Mouse (Mus musculus): Measurements from ENCODE around the gene Lgals3bp. TPM values are rescaled to one million over a fixed set of nuclear protein-coding genes. Genes with fewer than 3 reads are reported as not detected.
A peak's percentile ranks its signal among the peaks of the same experiment; 100 is the strongest.

Gene Lgals3bp
- total RNA-seq, 1 experiment: 1.5 TPM

DNA sequence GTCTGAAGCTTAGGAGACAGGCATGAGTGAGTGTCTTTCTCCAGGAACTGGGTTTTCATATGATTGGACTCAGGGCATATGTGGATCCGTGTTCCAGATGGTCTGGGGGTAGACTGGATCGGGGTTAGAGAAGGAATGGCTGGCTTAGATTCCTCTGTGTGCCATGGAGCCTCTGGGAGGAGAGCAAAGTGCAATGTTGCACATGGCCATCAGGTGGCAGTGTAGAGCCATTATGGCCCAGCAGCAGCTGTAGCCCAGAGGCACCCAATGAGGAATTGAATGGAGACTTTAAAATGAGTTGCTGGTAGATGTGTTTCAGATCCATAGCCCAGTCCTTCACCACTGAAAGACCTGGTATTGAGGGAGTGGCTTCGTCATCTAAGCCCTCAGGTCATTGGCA lies 44.0 kb upstream of the Lgals3bp start:
- in situ Hi-C loops (cut with MboI; ENCODE audit: low sequenced_read_pairs in 2 of 2, unreplicated experiment in 2 of 2): no loop called here
- H3K9ac ChIP-seq (ENCODE audit: insufficient read depth, low read depth, low read length, poor library complexity, severe bottlenecking): no peak overlapping the region
- no peak for TF ChIP-seq CHD2 (IDR thresholded peaks at IDR 0.05; ENCODE audit: low read depth, low read length)
- TF ChIP-seq ZC3H11A (IDR thresholded peaks at IDR 0.05; ENCODE audit: borderline replicate concordance, low read depth, low read length): peak; percentile 48; the same call in 1 of the 2 replicates
- no peaks in the 10 kb centered on the region for H3K9me3 ChIP-seq (ENCODE audit: control insufficient read depth, insufficient read depth, low read depth, low read length)
- no peak overlapping the region for H3K4me3 ChIP-seq (ENCODE audit: insufficient read depth in 1 of 2, low read depth in 1 of 2, low read length in 2 of 2, poor library complexity in 1 of 2, severe bottlenecking in 1 of 2)
- no peak overlapping the region for H3K27ac ChIP-seq (ENCODE audit: insufficient read depth, low read depth, low read length, poor library complexity, severe bottlenecking)
- peak; percentile 64 for DNase-seq (ENCODE audit: low read depth, low spot score)
- no peaks in the 10 kb centered on the region for H3K4me1 ChIP-seq (ENCODE audit: control insufficient read depth in 2 of 2, insufficient read depth in 2 of 2, low read length in 2 of 2, poor library complexity in 1 of 2)
- H3K36me3 ChIP-seq (ENCODE audit: control insufficient read depth, insufficient read depth, low read length, poor library complexity, severe bottlenecking): no peaks in the 10 kb centered on the region

DNA sequence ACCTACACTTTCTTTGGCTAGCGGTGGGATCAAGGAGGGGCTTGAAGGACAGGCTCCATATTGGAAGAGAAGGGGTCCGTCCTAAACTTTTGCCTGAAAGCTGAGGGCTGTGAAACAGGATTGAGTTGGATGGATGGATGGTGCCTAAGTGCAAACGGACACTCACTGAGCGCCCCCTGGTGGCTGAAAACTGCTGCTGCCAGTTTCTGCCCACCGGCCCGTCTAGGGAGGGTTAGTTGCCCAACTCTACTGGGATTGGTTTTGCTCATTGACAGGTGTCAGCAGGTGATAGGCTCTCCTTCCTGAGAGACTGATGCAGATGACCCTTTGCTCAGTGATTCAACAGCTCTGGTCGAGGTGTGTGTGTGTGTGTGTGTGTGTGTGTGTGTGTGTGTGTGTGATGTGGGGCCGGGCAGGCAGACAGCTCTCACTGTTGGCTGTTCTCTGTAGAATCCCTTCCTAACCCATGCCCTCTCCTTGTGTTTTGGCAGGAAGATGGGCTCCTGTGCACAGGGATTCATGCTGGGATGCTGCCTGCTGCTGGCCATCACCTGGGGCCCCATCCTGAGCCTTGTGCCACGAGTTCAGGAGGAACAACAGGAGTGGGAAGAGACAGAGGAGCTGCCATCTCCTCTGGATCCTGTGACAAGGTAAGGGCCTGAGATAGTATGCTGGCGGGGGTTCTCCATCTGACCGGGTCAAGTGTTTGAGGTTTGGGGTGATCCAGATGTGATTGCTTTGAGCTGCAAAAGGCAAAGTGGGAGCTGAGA lies 41.5 kb upstream of the Lgals3bp start:
- Histone ChIP-seq H3K9ac (ENCODE audit: insufficient read depth, low read depth, low read length, poor library complexity, severe bottlenecking) (no peak overlapping the region), H3K36me3 (ENCODE audit: control insufficient read depth, insufficient read depth, low read length, poor library complexity, severe bottlenecking) (no peaks in the 10 kb centered on the region), H3K4me1 (ENCODE audit: control insufficient read depth in 2 of 2, insufficient read depth in 2 of 2, low read length in 2 of 2, poor library complexity in 1 of 2) (peaks cover 0 to 8% of the 10 kb centered on the region in 2 experiments; a peak in 2 of 4 replicates), H3K4me3 (ENCODE audit: insufficient read depth in 1 of 2, low read depth in 1 of 2, low read length in 2 of 2, poor library complexity in 1 of 2, severe bottlenecking in 1 of 2) (no peak overlapping the region), H3K9me3 (ENCODE audit: control insufficient read depth, insufficient read depth, low read depth, low read length) (no peaks in the 10 kb centered on the region), H3K27ac (ENCODE audit: insufficient read depth, low read depth, low read length, poor library complexity, severe bottlenecking) (no peak overlapping the region)
- DNase-seq (ENCODE audit: low read depth, low spot score): no peak
- no peak for TF ChIP-seq MAFK (IDR thresholded peaks at IDR 0.05; ENCODE audit: insufficient read depth, low read depth, low read length)
- no peak for TF ChIP-seq ZC3H11A (IDR thresholded peaks at IDR 0.05; ENCODE audit: borderline replicate concordance, low read depth, low read length)
- in situ Hi-C loops (cut with MboI; ENCODE audit: low sequenced_read_pairs in 2 of 2, unreplicated experiment in 2 of 2): no loop called here

DNA sequence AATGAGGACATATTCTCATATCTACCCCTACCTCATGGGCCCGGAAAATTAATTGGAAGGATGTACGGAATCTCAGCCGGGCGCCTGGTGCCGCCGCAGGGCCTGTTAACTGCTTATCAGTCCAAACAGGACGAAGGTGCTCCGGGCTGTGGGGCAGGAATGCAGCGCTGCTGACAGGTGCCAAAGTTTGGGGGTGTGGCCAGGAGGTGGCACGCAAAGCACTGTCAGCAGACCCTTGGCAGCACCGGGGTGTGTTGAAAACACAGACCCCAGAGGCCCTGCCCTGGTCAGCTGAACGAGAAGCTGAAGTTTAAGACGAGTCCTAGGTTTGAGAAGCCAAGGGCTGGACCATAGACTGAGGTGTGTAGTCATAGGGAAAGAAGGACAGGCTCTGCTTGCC lies 40.8 kb upstream of the Lgals3bp start:
- TF ChIP-seq ZNF384 (IDR thresholded peaks at IDR 0.05; ENCODE audit: low read depth, low read length): no peak
- TF ChIP-seq CHD2 (IDR thresholded peaks at IDR 0.05; ENCODE audit: low read depth, low read length): no peak
- TF ChIP-seq HCFC1 (IDR thresholded peaks at IDR 0.05; ENCODE audit: borderline replicate concordance, insufficient read depth, low read length): no peak
- TF ChIP-seq MAFK (IDR thresholded peaks at IDR 0.05; ENCODE audit: insufficient read depth, low read depth, low read length): no peak
- no peak for TF ChIP-seq ZC3H11A (IDR thresholded peaks at IDR 0.05; ENCODE audit: borderline replicate concordance, low read depth, low read length)
- Histone ChIP-seq H3K4me1 (ENCODE audit: control insufficient read depth in 2 of 2, insufficient read depth in 2 of 2, low read length in 2 of 2, poor library complexity in 1 of 2) (peaks cover 0 to 9% of the 10 kb centered on the region in 2 experiments; a peak in 2 of 4 replicates), H3K9me3 (ENCODE audit: control insufficient read depth, insufficient read depth, low read depth, low read length) (no peaks in the 10 kb centered on the region), H3K9ac (ENCODE audit: insufficient read depth, low read depth, low read length, poor library complexity, severe bottlenecking) (no peak overlapping the region), H3K27ac (ENCODE audit: insufficient read depth, low read depth, low read length, poor library complexity, severe bottlenecking) (no peak overlapping the region), H3K36me3 (ENCODE audit: control insufficient read depth, insufficient read depth, low read length, poor library complexity, severe bottlenecking) (no peaks in the 10 kb centered on the region), H3K4me3 (ENCODE audit: insufficient read depth in 1 of 2, low read depth in 1 of 2, low read length in 2 of 2, poor library complexity in 1 of 2, severe bottlenecking in 1 of 2) (no peak overlapping the region)
- in situ Hi-C loops (cut with MboI; ENCODE audit: low sequenced_read_pairs in 2 of 2, unreplicated experiment in 2 of 2): no loop called here
- no peak for DNase-seq (ENCODE audit: low read depth, low spot score)

DNA sequence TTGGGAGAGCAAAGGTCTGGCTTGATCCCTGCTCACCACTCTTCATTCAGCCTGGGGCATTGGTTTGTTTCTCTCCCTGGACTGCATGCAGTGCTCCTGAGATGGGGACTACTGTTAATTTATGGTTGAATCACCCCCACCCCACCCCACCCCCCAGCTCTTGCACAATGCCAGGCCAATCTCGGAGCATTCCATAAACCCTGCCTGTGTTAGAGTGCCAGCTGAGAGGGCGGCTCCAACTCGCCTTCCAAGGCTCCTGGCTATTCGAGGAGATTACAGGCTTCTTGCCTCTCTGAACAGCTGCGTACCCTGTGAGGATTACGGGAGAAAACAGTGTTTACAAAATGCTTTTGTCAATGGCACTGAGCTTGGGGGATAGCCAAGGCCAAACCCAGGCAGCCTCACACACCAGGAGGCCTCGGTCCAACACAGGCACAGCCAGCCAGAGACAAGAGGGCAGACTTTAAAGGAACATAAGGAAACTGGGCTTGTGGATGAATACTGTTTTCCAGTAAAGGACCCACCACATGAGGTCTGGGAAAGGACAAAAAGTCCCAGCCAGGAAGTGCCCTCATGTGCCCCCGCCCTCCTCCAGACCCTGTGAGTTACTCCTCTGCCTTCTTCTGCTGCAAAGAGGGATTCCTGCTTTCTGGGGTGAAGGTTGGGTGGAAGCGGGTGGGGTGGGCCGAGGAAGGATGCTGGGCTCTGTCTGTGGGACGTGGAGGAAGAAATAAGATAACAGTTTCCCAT lies 36.9 kb upstream of the Lgals3bp start:
- no peaks in the 10 kb centered on the region for H3K9me3 ChIP-seq (ENCODE audit: control insufficient read depth, insufficient read depth, low read depth, low read length)
- peaks cover 0 to 11% of the 10 kb centered on the region in 2 experiments; a peak in 3 of 4 replicates for H3K4me1 ChIP-seq (ENCODE audit: control insufficient read depth in 2 of 2, insufficient read depth in 2 of 2, low read length in 2 of 2, poor library complexity in 1 of 2)
- H3K4me3 ChIP-seq (ENCODE audit: insufficient read depth in 1 of 2, low read depth in 1 of 2, low read length in 2 of 2, poor library complexity in 1 of 2, severe bottlenecking in 1 of 2): no peak overlapping the region
- no peak for DNase-seq (ENCODE audit: low read depth, low spot score)
- H3K27ac ChIP-seq (ENCODE audit: insufficient read depth, low read depth, low read length, poor library complexity, severe bottlenecking): no peak overlapping the region
- in situ Hi-C loops (cut with MboI; ENCODE audit: low sequenced_read_pairs in 2 of 2, unreplicated experiment in 2 of 2): no loop called here
- no peak overlapping the region for H3K9ac ChIP-seq (ENCODE audit: insufficient read depth, low read depth, low read length, poor library complexity, severe bottlenecking)
- TF ChIP-seq ZNF384 (IDR thresholded peaks at IDR 0.05; ENCODE audit: low read depth, low read length) (no peak), ZC3H11A (IDR thresholded peaks at IDR 0.05; ENCODE audit: borderline replicate concordance, low read depth, low read length) (no peak), CHD2 (IDR thresholded peaks at IDR 0.05; ENCODE audit: low read depth, low read length) (no peak), HCFC1 (IDR thresholded peaks at IDR 0.05; ENCODE audit: borderline replicate concordance, insufficient read depth, low read length) (no peak), MAFK (IDR thresholded peaks at IDR 0.05; ENCODE audit: insufficient read depth, low read depth, low read length) (no peak)
- no peaks in the 10 kb centered on the region for H3K36me3 ChIP-seq (ENCODE audit: control insufficient read depth, insufficient read depth, low read length, poor library complexity, severe bottlenecking)

All from ES-E14 (cell line).